Mouse (Mus musculus) layer of hippocampus, adult 11-12 months (tissue): ENCODE measurements around the gene Carmil3.

Experiments used
- DNase-seq: peaks from one replicate; pipeline ENCODE4 v3.0.0; 2022; ENCODE audit warnings: low spot score

The Carmil3 gene

GRCm38 (mm10) chr14:55544334-55544733 lies 53.9 kb downstream of the Carmil3 start:
- DNase-seq = no peak

GRCm38 (mm10) chr14:55550191-55550590 lies 59.7 kb downstream of the Carmil3 start:
- DNase-seq = no peak

- DNase-seq = no peak
Measured at GRCm38 (mm10) chr14:55551347-55551746, 60.9 kb downstream of the Carmil3 start.

- no peak for DNase-seq
Measured at GRCm38 (mm10) chr14:55551794-55552193, 61.3 kb downstream of the Carmil3 start.

GRCm38 (mm10) chr14:55554635-55555034 lies 64.2 kb downstream of the Carmil3 start:
- DNase-seq = no peak

DNA sequence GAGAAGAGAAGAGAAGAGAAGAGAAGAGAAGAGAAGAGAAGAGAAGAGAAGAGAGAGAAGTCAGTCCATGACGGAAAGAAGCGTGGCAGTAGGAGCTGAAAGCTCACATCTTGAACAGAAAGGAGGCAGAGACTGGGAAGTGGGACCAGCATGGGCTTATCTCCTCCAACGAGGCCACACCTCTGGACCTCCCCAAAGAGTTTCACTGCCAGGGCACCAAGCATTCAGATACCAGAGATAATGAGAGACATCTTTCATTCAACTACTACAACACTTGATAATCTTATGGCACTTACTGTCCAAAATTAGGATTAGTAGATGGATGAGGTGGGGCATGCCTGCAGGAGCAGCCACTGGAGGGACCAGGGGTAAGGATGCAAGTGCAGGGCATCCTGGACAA lies 65.3 kb downstream of the Carmil3 start:
- no peak for DNase-seq

- DNase-seq = peak; percentile 81
Measured at GRCm38 (mm10) chr14:55557003-55557402, 66.6 kb downstream of the Carmil3 start.

DNA sequence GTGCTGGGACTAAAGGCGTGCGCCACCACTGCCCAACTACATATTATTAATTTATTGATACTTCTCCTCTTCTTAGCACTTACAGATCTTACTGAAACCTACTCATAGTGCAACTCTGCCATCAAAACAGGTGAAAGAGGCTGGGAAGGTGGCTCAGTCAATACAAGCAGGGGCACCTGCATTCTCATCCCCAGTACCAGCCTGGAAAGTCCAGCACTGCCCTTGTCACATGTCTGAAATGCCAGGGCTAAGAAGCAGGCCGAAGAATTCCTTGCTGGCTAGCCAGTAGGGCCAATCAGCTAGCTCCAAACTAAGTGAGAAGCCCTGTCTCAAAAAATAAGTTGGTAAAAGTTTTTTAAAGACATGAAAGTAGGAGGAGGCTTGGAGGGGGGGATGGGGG lies 67.1 kb downstream of the Carmil3 start:
- no peak for DNase-seq
